Mouse (Mus musculus): ENCODE results near the gene Atp6v1c2.

DNA sequence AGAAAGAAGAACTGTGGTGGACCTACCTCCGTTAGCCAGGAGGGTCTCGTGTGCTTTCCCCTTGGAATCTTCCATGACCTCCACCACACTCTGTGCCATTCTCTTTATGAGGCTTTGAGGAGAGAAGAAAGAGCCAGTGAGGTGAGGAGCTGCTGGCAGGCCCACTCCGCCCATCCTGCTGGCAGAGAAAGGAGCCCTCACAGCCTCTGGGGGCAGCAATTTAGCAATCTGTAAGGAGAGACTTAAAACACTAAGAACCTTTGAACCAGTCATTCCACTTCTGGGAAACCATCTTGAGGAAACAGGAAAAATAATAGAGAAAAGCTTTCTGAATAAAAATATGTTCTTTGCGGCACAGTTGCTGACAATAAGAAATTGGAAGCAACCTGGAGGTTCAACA is 20.9 kb downstream of the Atp6v1c2 start:
- TF ChIP-seq EP300 (IDR thresholded peaks at IDR 0.05) (peak; percentile 35; the same call in 1 of the 2 replicates), CTCF (IDR thresholded peaks at IDR 0.05) (peak; percentile 17; the same call in 1 of the 2 replicates)
